15 mouse cellular contexts compared by ENCODE assay signal in genomic region chr14:55164172-55164806, GRCm38 (mm10). TPM values are rescaled to one million over a fixed set of nuclear protein-coding genes. Genes with fewer than 3 reads are reported as not detected.
"Had no signal": no experiment of that assay in that cellular context is flagged by ENCODE, and none has a peak within 500 bp of the region (broad histone marks: within the 10 kb centered on the region; RNA-seq: fewer than 3 reads in every experiment).

No protein-coding gene starts in this region.

- H3K9ac ChIP-seq: limb, embryonic 12.5 days; liver, embryonic 14.5 days; midbrain, embryonic 15.5 days; neural tube, embryonic 12.5 days had no signal

- H3K36me3 ChIP-seq: limb, embryonic 12.5 days; midbrain, embryonic 10.5 days; midbrain, embryonic 15.5 days; neural tube, embryonic 12.5 days had no signal

- H3K27ac ChIP-seq: limb, embryonic 12.5 days; liver, embryonic 14.5 days; midbrain, embryonic 10.5 days; midbrain, embryonic 15.5 days; neural tube, embryonic 12.5 days had no signal

- DNase-seq: kidney, adult 11 months; kidney, postnatal 25 days; layer of hippocampus, adult 9-11 months; layer of hippocampus, postnatal 36 days; lung, adult 2 months; lung, postnatal 4 days; spleen, adult 18-20 months; thymus, postnatal 4 days had no signal

- H3K9me3 ChIP-seq: limb, embryonic 12.5 days; midbrain, embryonic 10.5 days; midbrain, embryonic 15.5 days; neural tube, embryonic 12.5 days had no signal

- H3K4me3 ChIP-seq: limb, embryonic 12.5 days; midbrain, embryonic 10.5 days; midbrain, embryonic 15.5 days; neural tube, embryonic 12.5 days had no signal

- H3K4me1 ChIP-seq: neural tube, embryonic 12.5 days had no signal

- H3K27me3 ChIP-seq: midbrain, embryonic 15.5 days had no signal

- ATAC-seq: lung, postnatal 0 days; midbrain, embryonic 15.5 days had no signal

- H3K4me2 ChIP-seq: limb, embryonic 12.5 days; midbrain, embryonic 15.5 days; neural tube, embryonic 12.5 days had no signal

RNA-seq across cellular contexts. Expression of gene Jph4, which starts 47.6 kb away (rescaled TPM):
- polyA plus RNA-seq: liver, adult 2 months had no signal

RNA-seq across cellular contexts. Expression of gene Dhrs2, which starts 57.5 kb away (rescaled TPM):
- polyA plus RNA-seq: liver, adult 2 months; lung, adult 2 months; midbrain, embryonic 10.5 days had no signal
